Mouse (Mus musculus) C2C12 (cell line): ENCODE measurements around the gene Igsf21. TPM values are rescaled to one million over a fixed set of nuclear protein-coding genes. Genes with fewer than 3 reads are reported as not detected.

ENCODE experiments used
- H3K27me3 ChIP-seq: one replicate; pipeline ENCODE4 v1.6.1; 2011; ENCODE audit not compliant: control insufficient read depth, insufficient read depth, insufficient read length
- H3K36me3 ChIP-seq: one replicate; pipeline ENCODE4 v1.6.1; 2011; ENCODE audit not compliant: control insufficient read depth, insufficient read depth
- H3K4me3 ChIP-seq: one replicate; pipeline ENCODE4 v1.5.1; 2011; ENCODE audit warnings: mild to moderate bottlenecking, control low read depth; ENCODE audit not compliant: poor library complexity, insufficient read depth, severe bottlenecking
- H3K79me2 ChIP-seq: one replicate; pipeline ENCODE4 v1.6.1; 2011; ENCODE audit not compliant: control insufficient read depth, insufficient read depth
- H3K79me3 ChIP-seq: one replicate; pipeline ENCODE4 v1.6.1; 2011; ENCODE audit warnings: low read depth, control low read depth
- H3ac ChIP-seq: one replicate; pipeline ENCODE3; 2011; ENCODE audit warnings: low read depth; ENCODE audit not compliant: control insufficient read depth, insufficient read length
- CEBPB ChIP-seq: IDR thresholded peaks from one replicate; pipeline ENCODE4 v1.6.1; 2011; ENCODE audit warnings: low read depth, mild to moderate bottlenecking, control low read depth, moderate library complexity
- CTCF ChIP-seq: IDR thresholded peaks from one replicate; pipeline ENCODE4 v1.5.1; 2011; ENCODE audit not compliant: control insufficient read depth, insufficient read depth, insufficient read length
- FOSL1 ChIP-seq: IDR thresholded peaks from one replicate; pipeline ENCODE4 v1.8.0; 2011; ENCODE audit warnings: mild to moderate bottlenecking, low read length; ENCODE audit not compliant: poor library complexity, insufficient read depth, severe bottlenecking
- MAX ChIP-seq: IDR thresholded peaks from one replicate; pipeline ENCODE4 v1.6.1; 2011; ENCODE audit warnings: mild to moderate bottlenecking, control low read depth
- MYOD1 ChIP-seq: IDR thresholded peaks from one replicate; pipeline ENCODE4 v1.6.1; 2011; ENCODE audit warnings: low read depth; ENCODE audit not compliant: control insufficient read depth, insufficient read length
- MYOG ChIP-seq: IDR thresholded peaks from one replicate; pipeline ENCODE4 v1.6.1; 2011; ENCODE audit not compliant: control insufficient read depth, insufficient read length; ENCODE audit errors: extremely low read depth
- USF1 ChIP-seq: IDR thresholded peaks from one replicate; pipeline ENCODE4 v1.6.1; 2011; ENCODE audit warnings: low read depth, mild to moderate bottlenecking, control low read depth, moderate library complexity
- polyA plus RNA-seq: library from polyadenylated mRNA; unstranded; fragments of >200 nt; fragmentation: generic; extraction: Trizol; gene quantifications from one replicate; pipeline ENCODE4 v1.2.1, GENCODE M21; 2012; ENCODE audit warnings: missing spikeins

Igsf21 gene
- polyA plus RNA-seq, 1 experiment, result not detected

DNA sequence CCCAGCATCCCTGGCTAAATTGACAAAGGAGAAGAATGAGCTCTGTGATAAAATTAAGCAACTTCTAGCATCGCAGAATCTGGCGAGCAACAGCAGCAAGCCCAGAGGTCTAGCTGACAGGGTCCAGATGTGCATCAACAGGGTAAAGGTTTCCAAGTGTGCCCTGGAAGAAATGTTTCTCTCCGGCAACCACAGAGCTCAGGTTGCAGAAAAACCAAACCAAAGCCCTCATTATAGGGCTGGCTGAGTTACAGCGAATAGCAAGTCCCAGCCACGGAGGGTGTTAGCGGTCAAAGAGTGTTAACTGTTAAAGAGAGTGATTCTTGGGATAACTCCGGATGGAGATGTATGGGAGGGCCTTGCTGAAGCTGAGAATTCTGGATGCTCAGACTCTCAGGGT lies 230.7 kb downstream of the Igsf21 start:
- Histone ChIP-seq H3K36me3 (no peaks in the 10 kb centered on the region), H3K79me3 (no peaks in the 10 kb centered on the region), H3K79me2 (no peaks in the 10 kb centered on the region), H3K4me3 (no peak overlapping the region), H3K27me3 (peaks cover 15% of the 10 kb centered on the region), H3ac (no peak overlapping the region)
- TF ChIP-seq CEBPB (no peak), USF1 (no peak), CTCF (no peak), FOSL1 (no peak), MYOG (no peak)

DNA sequence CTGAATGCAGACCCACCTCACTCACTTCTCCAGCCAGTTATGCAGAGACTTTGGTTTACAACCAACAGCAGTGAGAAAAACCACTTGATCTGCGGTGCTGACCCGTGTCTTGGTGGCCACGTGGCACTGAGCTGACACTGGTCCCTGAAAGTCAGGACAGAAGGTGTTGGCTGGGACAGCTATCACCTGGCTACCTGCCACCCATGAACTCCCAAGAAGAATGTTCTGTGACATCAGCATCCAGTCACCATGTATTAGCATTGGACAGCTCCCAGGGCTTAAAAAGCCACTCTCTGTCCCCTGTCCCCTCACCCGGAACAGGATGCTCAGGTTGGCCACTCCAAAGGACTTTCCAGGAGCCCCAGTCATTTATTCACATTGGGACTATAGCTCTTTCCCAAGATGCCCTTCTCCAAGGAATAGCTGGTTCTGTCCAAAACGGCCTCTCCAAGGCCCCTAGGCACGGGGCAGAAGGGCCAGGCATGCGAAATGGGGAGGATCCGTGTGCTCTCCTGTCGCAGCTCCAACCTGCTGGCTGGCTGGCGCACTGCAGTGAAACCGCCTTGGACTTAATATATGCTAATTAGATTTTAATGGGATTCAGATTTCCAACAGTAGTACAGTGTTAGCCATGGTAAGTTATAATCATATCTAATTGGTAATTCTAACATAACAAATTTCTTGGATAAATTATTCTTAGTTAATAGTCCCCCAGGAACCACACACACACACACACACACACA lies 235.7 kb downstream of the Igsf21 start:
- peaks cover 14% of the 10 kb centered on the region for H3K27me3 ChIP-seq
- no peak for TF ChIP-seq MYOD1
- TF ChIP-seq CEBPB, result no peak
- TF ChIP-seq MYOG, result no peak
- TF ChIP-seq USF1, result no peak
- no peak for TF ChIP-seq MAX
- no peak for TF ChIP-seq CTCF
- TF ChIP-seq FOSL1, result no peak

DNA sequence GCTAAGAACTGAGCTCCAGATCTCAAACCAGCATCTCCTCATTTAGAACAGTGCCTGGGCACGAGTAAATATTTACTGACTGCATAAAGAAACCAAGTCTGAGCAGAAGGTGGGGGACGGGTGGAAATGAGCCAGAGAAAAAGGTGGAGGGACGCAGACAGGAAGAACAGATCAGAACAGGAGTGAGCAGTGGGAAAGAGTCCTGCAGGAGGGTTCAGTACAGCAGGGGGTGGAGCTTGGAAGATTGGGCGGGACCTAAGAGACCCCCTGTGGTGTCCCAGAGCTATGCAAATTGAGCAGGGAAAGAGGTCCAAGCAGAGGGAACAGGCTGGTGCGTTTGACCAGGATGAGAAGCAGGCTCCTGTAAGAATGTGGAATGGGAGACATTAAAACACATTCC lies 241.7 kb downstream of the Igsf21 start:
- no peak for TF ChIP-seq USF1
- no peak for TF ChIP-seq CTCF
- TF ChIP-seq CEBPB, result no peak
- no peak for TF ChIP-seq MAX
- no peak for TF ChIP-seq FOSL1
- no peak for TF ChIP-seq MYOG
- no peak for TF ChIP-seq MYOD1
- Histone ChIP-seq H3ac (no peak overlapping the region), H3K4me3 (no peak overlapping the region), H3K36me3 (no peaks in the 10 kb centered on the region), H3K79me3 (no peaks in the 10 kb centered on the region), H3K27me3 (peaks cover 45% of the 10 kb centered on the region), H3K79me2 (no peaks in the 10 kb centered on the region)

More for the DNA sequence above, 235.7 kb downstream of the Igsf21 start:
- no peak overlapping the region for H3K4me3 ChIP-seq
- no peaks in the 10 kb centered on the region for H3K79me3 ChIP-seq
- no peak overlapping the region for H3ac ChIP-seq
- H3K36me3 ChIP-seq, result no peaks in the 10 kb centered on the region
- H3K79me2 ChIP-seq, result no peaks in the 10 kb centered on the region

DNA sequence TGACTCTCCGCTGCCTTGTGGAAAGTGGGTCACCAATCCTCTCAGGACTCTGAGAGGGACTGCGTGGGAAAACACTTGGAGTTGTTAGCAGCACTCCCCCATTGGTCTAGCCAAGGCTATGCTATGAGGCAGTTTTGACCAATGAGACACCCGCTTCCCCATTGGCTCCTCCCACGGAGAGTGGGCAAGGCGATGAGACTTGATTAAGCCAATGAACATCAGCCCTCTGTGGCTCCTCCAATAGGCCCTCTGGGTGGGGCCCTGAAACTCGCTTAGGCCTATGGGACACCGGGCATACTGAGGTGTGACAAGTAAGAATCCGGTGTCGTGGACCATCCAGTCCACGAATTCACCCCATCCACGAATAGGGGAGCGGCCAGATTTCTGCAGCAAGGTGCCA lies 242.4 kb downstream of the Igsf21 start:
- H3K79me2 ChIP-seq, result no peaks in the 10 kb centered on the region
- TF ChIP-seq CEBPB (no peak), MYOG (no peak), CTCF (no peak), USF1 (no peak), MAX (no peak), FOSL1 (no peak), MYOD1 (no peak)
- no peaks in the 10 kb centered on the region for H3K79me3 ChIP-seq
- H3K27me3 ChIP-seq, result peaks cover 45% of the 10 kb centered on the region
- H3ac ChIP-seq, result no peak overlapping the region
- H3K36me3 ChIP-seq, result no peaks in the 10 kb centered on the region
- H3K4me3 ChIP-seq, result no peak overlapping the region

DNA sequence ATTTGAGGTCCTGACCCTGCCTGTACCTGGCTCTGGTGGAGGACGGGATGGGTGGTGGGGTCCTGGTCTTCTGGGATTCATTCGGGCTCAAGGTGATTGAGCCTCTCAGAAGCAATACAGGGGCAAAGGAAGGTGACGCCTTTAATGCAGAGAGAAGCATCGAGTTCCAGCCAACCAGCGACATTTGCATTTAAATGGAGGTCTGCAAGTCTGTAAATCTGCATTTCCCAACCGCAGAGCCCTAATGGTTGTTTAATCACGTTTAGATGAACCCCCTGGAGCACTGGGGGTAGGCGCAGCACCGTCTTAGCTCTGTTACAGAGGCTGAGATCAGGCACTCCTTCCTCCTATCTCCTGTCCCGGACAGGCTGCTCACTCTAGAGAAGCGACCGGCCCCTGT lies 244.5 kb downstream of the Igsf21 start:
- TF ChIP-seq CEBPB, result no peak
- TF ChIP-seq USF1, result no peak
- no peak for TF ChIP-seq MAX
- TF ChIP-seq MYOD1, result no peak
- TF ChIP-seq CTCF, result no peak
- no peak for TF ChIP-seq MYOG
- TF ChIP-seq FOSL1, result no peak
- H3K36me3 ChIP-seq, result no peaks in the 10 kb centered on the region
- no peak overlapping the region for H3K4me3 ChIP-seq
- H3K27me3 ChIP-seq, result peaks cover 45% of the 10 kb centered on the region
- H3K79me3 ChIP-seq, result no peaks in the 10 kb centered on the region
- H3ac ChIP-seq, result no peak overlapping the region
- no peaks in the 10 kb centered on the region for H3K79me2 ChIP-seq

DNA sequence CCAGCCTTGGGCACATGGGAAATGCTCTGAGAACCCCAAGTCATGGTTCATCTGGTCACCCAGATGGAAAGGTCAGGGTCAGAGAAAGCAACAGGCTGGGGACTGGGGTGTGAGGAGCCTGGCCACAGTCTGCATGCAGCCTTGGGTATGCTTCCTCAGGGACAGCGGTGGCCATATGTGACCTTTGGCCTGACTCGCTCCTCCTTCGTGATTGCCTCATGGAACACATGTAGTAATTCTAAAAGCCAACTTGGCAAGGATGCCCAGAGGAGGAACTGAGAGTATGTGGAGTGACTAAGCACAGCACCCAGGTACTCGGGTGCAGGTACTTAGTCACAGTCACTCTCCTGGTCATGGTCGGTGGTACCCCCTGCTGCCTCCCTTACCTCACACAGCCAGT lies 245.7 kb downstream of the Igsf21 start:
- Histone ChIP-seq H3K79me2 (no peaks in the 10 kb centered on the region), H3K79me3 (no peaks in the 10 kb centered on the region), H3ac (no peak overlapping the region), H3K36me3 (no peaks in the 10 kb centered on the region), H3K27me3 (peaks cover 41% of the 10 kb centered on the region), H3K4me3 (no peak overlapping the region)
- no peak for TF ChIP-seq CTCF
- no peak for TF ChIP-seq USF1
- no peak for TF ChIP-seq MAX
- no peak for TF ChIP-seq MYOD1
